Mouse (Mus musculus): ENCODE measurements at regions not wholly inside any gene's neighbourhood (a gene's known extent, or its start where the extent isn't known, plus 50 kb on each side); places are given as distances from the start of the nearest gene placed in this dataset.

DNA sequence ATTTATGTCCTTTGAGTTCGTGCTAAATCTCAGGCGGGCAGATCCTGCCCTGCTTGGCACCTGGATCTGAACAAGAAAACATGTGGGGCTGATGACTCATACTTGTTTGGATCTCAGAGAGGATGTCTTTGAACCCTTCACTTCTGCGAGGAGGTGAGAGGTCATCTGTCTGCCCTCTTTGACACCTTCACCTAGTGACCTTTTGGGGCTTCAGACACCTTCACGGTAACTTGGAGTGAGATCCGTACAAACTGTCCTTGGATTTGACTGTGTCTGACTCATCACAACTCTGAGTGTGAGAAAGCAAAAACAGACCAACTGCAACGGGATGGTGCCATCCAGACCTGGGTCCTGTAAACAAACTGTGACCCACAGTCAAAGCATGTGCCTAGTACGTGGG is 243.6 kb upstream of the Klf4 start:
- H3K4me3 ChIP-seq (replicated peaks), result no peak overlapping the region
- no peaks in the 10 kb centered on the region; the same call in 1 of the 2 replicates for H3K9me3 ChIP-seq
- H3K36me3 ChIP-seq (replicated peaks; ENCODE audit: low read length), result no peaks in the 10 kb centered on the region
- H3K4me1 ChIP-seq, result no peaks in the 10 kb centered on the region
- H3K27me3 ChIP-seq (replicated peaks), result no peaks in the 10 kb centered on the region
- TF ChIP-seq FLI1 (IDR thresholded peaks at IDR 0.05; ENCODE audit: low read length), result no peak
- no peak for TF ChIP-seq GATA1 (IDR thresholded peaks at IDR 0.05; ENCODE audit: borderline replicate concordance, low read length)

DNA sequence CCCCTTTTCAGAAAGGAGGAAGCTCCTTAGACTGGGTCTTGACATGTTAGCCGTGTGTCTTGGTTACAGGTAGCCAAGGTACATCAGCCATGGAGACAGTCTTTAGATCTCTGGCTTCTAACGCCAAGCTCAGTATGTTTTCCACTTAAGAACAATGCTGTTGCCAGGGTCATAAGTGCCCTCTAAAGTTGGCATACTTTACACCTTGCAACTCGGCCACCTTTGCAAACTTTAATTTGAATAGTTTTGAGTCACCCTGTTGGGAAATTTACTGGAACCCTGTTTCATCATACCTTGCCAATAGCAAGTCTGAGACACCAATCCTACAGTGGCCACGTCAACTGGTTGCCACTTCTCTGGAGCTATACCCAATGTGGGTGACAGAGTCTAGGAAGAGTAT is 242.3 kb upstream of the Klf4 start:
- TF ChIP-seq FLI1 (IDR thresholded peaks at IDR 0.05; ENCODE audit: low read length) (no peak), GATA1 (IDR thresholded peaks at IDR 0.05; ENCODE audit: borderline replicate concordance, low read length) (no peak)
- Histone ChIP-seq H3K36me3 (replicated peaks; ENCODE audit: low read length) (no peaks in the 10 kb centered on the region), H3K4me3 (replicated peaks) (no peak overlapping the region), H3K27me3 (replicated peaks) (no peaks in the 10 kb centered on the region), H3K4me1 (no peaks in the 10 kb centered on the region), H3K9me3 (peaks cover 1% of the 10 kb centered on the region; the same call in 1 of the 2 replicates)

DNA sequence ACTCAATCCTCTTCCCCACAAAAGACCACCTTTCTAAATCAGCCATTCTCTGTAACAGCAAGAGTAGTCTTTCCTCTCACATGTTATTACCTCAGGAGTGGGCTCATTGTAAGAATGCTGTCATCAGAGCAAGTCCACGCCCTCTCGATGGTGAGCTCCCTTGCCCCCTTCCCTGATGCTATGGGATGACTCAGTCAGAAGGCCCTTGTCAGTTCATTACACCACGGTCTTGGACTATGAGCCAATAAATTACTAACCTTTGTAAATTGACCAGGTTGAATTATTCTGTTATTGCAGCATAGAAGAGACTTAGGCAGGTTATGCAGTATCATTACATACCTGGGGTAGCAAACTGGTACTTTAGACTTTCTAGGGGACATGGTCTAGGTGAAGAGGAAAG is 237.4 kb upstream of the Klf4 start:
- no peaks in the 10 kb centered on the region for H3K36me3 ChIP-seq (replicated peaks; ENCODE audit: low read length)

DNA sequence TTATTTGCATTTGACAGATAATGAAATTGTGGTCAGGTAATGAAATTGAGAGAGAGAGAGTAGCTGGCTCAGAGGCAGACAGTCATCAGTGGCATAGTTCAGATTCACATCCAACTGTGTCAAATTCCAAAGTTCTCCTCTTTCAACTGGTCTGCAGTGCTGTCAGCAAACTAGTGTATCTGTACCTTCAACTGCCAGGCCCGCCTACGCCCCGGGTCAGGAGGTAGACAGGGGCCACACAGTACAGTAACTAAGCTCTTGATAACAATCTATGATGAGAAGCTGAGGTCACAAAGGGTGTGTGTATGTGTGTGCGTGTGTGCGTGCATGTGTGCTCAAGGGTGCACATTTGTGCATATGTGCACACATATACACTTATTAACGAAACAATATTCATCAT is 236.1 kb upstream of the Klf4 start:
- no peak overlapping the region for H3K4me3 ChIP-seq (replicated peaks)
- no peaks in the 10 kb centered on the region for H3K4me1 ChIP-seq
- H3K36me3 ChIP-seq (replicated peaks; ENCODE audit: low read length), result no peaks in the 10 kb centered on the region
- TF ChIP-seq FLI1 (IDR thresholded peaks at IDR 0.05; ENCODE audit: low read length), result no peak
- TF ChIP-seq GATA1 (IDR thresholded peaks at IDR 0.05; ENCODE audit: borderline replicate concordance, low read length), result no peak
- H3K9me3 ChIP-seq, result peaks cover 4% of the 10 kb centered on the region; the same call in 1 of the 2 replicates
- no peaks in the 10 kb centered on the region for H3K27me3 ChIP-seq (replicated peaks)

More for the DNA sequence above, 237.4 kb upstream of the Klf4 start:
- H3K4me3 ChIP-seq (replicated peaks), result no peak overlapping the region
- no peaks in the 10 kb centered on the region for H3K27me3 ChIP-seq (replicated peaks)
- no peaks in the 10 kb centered on the region for H3K4me1 ChIP-seq
- H3K9me3 ChIP-seq, result peaks cover 4% of the 10 kb centered on the region; the same call in 1 of the 2 replicates
- TF ChIP-seq FLI1 (IDR thresholded peaks at IDR 0.05; ENCODE audit: low read length) (no peak), GATA1 (IDR thresholded peaks at IDR 0.05; ENCODE audit: borderline replicate concordance, low read length) (no peak)

DNA sequence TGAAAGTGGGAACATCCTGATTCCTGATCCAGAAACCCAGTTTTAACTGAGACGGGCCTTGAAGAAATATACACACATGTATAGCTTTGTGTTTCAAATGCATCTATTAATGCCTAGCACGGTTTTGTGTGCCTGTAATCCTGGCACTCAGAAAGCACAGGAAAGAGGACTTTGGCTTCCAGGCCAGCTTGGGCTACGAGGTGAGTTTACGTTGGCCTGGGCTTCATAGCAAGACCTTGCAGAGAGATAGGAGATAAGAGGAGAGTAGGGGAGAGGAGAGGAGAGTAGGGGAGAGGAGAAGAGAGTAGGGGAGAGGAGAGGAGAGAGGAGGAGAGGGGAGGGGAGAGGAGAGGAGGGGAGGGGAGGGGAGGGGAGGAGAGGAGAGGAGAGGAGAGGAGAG is 234.9 kb upstream of the Klf4 start:
- TF ChIP-seq GATA1 (IDR thresholded peaks at IDR 0.05; ENCODE audit: borderline replicate concordance, low read length) (no peak), FLI1 (IDR thresholded peaks at IDR 0.05; ENCODE audit: low read length) (no peak)
- no peaks in the 10 kb centered on the region for H3K4me1 ChIP-seq
- no peak overlapping the region for H3K4me3 ChIP-seq (replicated peaks)
- 0 out of 2 replicates have a peak, but pooled peaks cover 4% of the 10 kb centered on the region for H3K9me3 ChIP-seq
- no peaks in the 10 kb centered on the region for H3K36me3 ChIP-seq (replicated peaks; ENCODE audit: low read length)
- H3K27me3 ChIP-seq (replicated peaks), result no peaks in the 10 kb centered on the region

DNA sequence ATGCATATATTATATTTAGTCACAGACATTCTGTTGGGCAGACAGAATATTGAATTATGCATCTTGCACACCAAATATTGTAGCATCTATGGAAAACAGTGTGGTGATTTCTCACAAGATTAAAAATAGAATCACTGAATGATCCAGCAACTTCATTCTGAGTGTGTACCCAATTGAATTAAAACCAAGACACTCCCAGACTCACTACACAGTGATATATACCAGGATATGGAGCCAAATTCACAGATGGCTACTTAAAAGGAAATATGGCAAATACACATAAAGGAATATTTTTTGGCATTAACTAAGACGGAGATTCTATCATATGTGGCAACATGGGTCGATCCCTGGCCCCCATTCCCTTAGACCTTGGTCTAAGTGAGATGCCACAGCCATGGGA is 233.5 kb upstream of the Klf4 start:
- no peaks in the 10 kb centered on the region for H3K36me3 ChIP-seq (replicated peaks; ENCODE audit: low read length)

DNA sequence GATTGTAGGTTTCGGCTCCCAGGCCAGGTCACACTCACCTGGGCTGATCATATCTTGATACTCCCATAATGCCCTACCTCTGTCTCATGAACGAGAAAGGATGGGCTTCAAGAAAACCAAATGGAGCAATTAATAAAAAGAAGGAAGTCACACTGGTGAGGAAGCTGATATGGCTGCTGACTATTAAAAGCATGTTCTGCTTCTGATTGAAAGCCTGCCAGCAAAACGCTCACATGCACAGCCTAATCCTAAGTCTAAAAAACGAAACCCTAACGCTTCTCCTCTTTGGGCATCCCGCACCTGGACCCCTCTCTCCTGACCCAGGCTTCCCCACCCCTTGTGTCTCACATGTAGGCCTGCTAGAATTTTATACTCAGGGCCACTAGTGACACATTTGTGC is 230.8 kb upstream of the Klf4 start:
- H3K27me3 ChIP-seq (replicated peaks), result no peaks in the 10 kb centered on the region
- no peak overlapping the region for H3K4me3 ChIP-seq (replicated peaks)
- no peaks in the 10 kb centered on the region for H3K4me1 ChIP-seq
- no peaks in the 10 kb centered on the region for H3K36me3 ChIP-seq (replicated peaks; ENCODE audit: low read length)
- H3K9me3 ChIP-seq, result no peaks in the 10 kb centered on the region
- TF ChIP-seq GATA1 (IDR thresholded peaks at IDR 0.05; ENCODE audit: borderline replicate concordance, low read length) (no peak), FLI1 (IDR thresholded peaks at IDR 0.05; ENCODE audit: low read length) (no peak)

More for the DNA sequence above, 233.5 kb upstream of the Klf4 start:
- 0 out of 2 replicates have a peak, but pooled peaks cover 4% of the 10 kb centered on the region for H3K9me3 ChIP-seq
- H3K4me1 ChIP-seq, result no peaks in the 10 kb centered on the region
- H3K4me3 ChIP-seq (replicated peaks), result no peak overlapping the region
- TF ChIP-seq FLI1 (IDR thresholded peaks at IDR 0.05; ENCODE audit: low read length), result no peak
- no peak for TF ChIP-seq GATA1 (IDR thresholded peaks at IDR 0.05; ENCODE audit: borderline replicate concordance, low read length)
- no peaks in the 10 kb centered on the region for H3K27me3 ChIP-seq (replicated peaks)

DNA sequence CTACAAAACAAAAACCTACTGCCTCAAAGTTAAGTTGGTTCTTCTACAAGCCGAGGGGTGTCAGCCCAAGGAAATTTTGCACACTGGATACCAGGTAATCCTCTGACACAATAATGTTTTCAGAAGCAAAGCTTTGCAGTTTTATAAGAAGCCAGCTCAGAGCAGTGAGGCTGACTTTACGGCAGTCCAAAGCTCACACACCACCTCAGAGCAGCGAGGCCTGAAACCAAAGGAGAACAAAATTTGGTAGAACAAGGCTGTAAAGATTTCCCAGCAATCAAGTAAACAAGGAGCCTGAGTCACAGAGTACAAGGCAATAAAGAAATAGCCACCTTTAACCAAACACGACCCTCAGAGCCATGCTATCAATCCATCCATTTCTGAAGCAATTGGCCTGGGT is 230.1 kb upstream of the Klf4 start:
- H3K36me3 ChIP-seq (replicated peaks; ENCODE audit: low read length), result no peaks in the 10 kb centered on the region
- no peaks in the 10 kb centered on the region for H3K4me1 ChIP-seq
- no peak overlapping the region for H3K4me3 ChIP-seq (replicated peaks)
- no peaks in the 10 kb centered on the region for H3K27me3 ChIP-seq (replicated peaks)
- no peaks in the 10 kb centered on the region for H3K9me3 ChIP-seq
- no peak for TF ChIP-seq FLI1 (IDR thresholded peaks at IDR 0.05; ENCODE audit: low read length)
- no peak for TF ChIP-seq GATA1 (IDR thresholded peaks at IDR 0.05; ENCODE audit: borderline replicate concordance, low read length)

DNA sequence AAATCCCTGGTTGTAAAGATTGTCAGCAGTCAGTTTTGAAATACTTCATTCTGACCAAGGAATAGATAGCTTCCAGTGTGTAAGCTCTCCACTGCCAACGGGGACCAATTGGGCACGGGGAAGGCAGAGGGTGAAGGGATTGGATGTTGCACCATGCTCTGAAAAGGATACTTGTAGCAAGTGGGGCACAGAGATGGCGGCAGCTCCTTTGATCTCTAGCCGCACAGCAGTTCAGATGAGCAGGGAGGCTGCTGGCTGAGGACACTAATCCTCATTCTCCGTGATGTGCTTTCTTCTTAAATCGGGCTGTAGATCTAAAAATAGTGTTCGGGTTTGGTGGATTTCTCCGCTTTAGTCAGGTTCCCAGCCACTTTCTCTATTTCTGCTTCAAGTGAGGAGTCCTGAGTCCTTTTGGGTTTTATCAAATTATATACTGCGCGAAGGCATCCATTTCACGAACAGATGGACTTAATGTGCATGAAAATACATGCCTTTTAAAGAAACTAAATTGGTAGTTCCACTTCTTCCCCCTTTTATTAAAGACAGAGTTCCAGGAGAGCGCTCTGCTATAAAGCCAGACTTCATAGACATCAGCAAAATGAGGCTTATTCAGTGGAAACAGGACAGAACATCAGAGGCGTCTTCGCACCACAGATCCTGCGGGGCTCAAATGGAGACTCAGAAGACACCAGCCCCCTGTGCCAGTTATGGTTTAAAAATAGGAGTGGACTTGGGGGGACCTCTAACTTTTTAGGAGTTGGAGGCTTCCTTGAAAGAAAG is 225.1 kb upstream of the Klf4 start:
- Histone ChIP-seq H3K9me3 (no peaks in the 10 kb centered on the region), H3K4me1 (no peaks in the 10 kb centered on the region), H3K4me3 (replicated peaks) (no peak overlapping the region), H3K36me3 (replicated peaks; ENCODE audit: low read length) (no peaks in the 10 kb centered on the region), H3K27me3 (replicated peaks) (no peaks in the 10 kb centered on the region)
- TF ChIP-seq GATA1 (IDR thresholded peaks at IDR 0.05; ENCODE audit: borderline replicate concordance, low read length) (no peak), FLI1 (IDR thresholded peaks at IDR 0.05; ENCODE audit: low read length) (no peak)

DNA sequence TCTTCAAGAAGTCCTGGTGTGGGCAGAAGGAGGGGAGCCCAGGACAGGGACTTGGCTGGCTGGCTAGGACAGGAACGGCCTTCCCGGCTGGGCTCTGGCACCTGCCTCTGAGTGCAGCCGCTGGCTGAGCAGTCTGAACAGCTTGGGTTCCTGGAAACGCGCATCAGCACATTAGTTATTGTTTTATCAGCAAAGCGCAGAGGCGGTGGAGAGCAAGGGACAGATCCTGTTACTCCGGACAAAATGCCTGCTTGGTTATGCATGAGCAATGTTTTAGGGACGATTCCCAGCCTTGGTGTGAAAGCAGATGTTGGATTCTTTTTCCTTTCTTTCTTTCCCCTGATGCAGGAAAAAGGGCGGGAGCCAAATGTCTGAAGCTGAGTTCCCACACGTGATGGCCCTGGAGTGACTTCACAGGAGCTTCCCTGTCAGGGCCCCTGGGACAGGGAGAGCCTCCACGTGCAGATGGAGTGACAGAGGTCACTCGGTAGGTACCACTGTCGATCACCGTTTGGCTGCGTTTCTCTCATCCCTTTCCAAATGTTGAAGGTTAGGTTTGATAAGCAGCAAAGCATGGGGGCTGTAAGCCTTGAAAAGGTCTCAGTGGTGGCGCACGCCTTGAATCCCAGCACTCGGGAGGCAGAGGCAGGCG is 217.8 kb upstream of the Klf4 start:
- TF ChIP-seq GATA1 (IDR thresholded peaks at IDR 0.05; ENCODE audit: borderline replicate concordance, low read length) (no peak), FLI1 (IDR thresholded peaks at IDR 0.05; ENCODE audit: low read length) (no peak)
- H3K4me3 ChIP-seq (replicated peaks), result no peak overlapping the region
- H3K4me1 ChIP-seq, result no peaks in the 10 kb centered on the region
- H3K27me3 ChIP-seq (replicated peaks), result no peaks in the 10 kb centered on the region
- H3K36me3 ChIP-seq (replicated peaks; ENCODE audit: low read length), result no peaks in the 10 kb centered on the region
- H3K9me3 ChIP-seq, result peaks cover 21% of the 10 kb centered on the region
